Mouse (Mus musculus) heart, embryonic 13.5 days (tissue): ENCODE data around the gene Zswim9. TPM values are rescaled to one million over a fixed set of nuclear protein-coding genes. Genes with fewer than 3 reads are reported as not detected.

Experiments
- ATAC-seq: fragments of 200-750 bp; cut with Nextera tagmentation; 2 replicates; pipeline ENCODE4 v1.8.0; 2017; ENCODE audit warnings: moderate TSS enrichment; ENCODE audit not compliant: insufficient number of reproducible peaks, low FRiP score, low TSS enrichment; ENCODE audit errors: extremely low read depth
- H3K27ac ChIP-seq: fragments of 300-500 bp; sonication (generic); replicated peaks from 2 replicates; pipeline ENCODE4 v1.5.1; 2015; ENCODE audit warnings: moderate library complexity, mild to moderate bottlenecking, inconsistent platforms
- H3K27me3 ChIP-seq: fragments of 300-500 bp; sonication (generic); replicated peaks from 2 replicates; pipeline ENCODE4 v1.6.1; 2015; ENCODE audit warnings: mild to moderate bottlenecking, inconsistent platforms
- H3K36me3 ChIP-seq: fragments of 300-500 bp; sonication (generic); 2 replicates; pipeline ENCODE4 v1.6.1; 2015; ENCODE audit warnings: mild to moderate bottlenecking, inconsistent platforms
- H3K4me1 ChIP-seq: fragments of 300-500 bp; sonication (generic); 2 replicates; pipeline ENCODE4 v1.6.1; 2015; ENCODE audit warnings: inconsistent platforms
- H3K4me2 ChIP-seq: fragments of 300-500 bp; sonication (generic); 2 replicates; pipeline ENCODE4 v1.6.1; 2015; ENCODE audit warnings: inconsistent platforms, mild to moderate bottlenecking, moderate library complexity
- H3K4me3 ChIP-seq: fragments of 300-500 bp; sonication (generic); 2 replicates; pipeline ENCODE4 v1.5.1; 2015; ENCODE audit warnings: moderate library complexity, mild to moderate bottlenecking, inconsistent platforms
- H3K9ac ChIP-seq: fragments of 300-500 bp; sonication (generic); 2 replicates; pipeline ENCODE4 v1.6.1; 2015; ENCODE audit warnings: inconsistent platforms, mild to moderate bottlenecking, moderate library complexity
- H3K9me3 ChIP-seq: fragments of 300-500 bp; sonication (generic); 2 replicates; pipeline ENCODE4 v1.6.1; 2016; ENCODE audit warnings: inconsistent platforms
- WGBS: fragments of 180-500 bp; shearing (Covaris S2); methylation state at CpG from one replicate; pipeline ENCODE4 v1.1.7; 2015; ENCODE audit warnings: mixed read lengths; 5-methylcytosine and 5-hydroxymethylcytosine counted together
- polyA plus RNA-seq: library from polyadenylated mRNA; unstranded; fragments of >200 nt; fragmentation: Nextera tagmentation; extraction: Ambion mirVana; gene quantifications from 2 replicates; pipeline ENCODE4 v1.2.1, GENCODE M21; 2015

Gene Zswim9
- polyA plus RNA-seq, 1 experiment from 2014 or later: 5.9 TPM

GRCm38 (mm10) chr7:13268749-13269260 is 9.7 kb downstream of the Zswim9 start:
- ATAC-seq: no peak

GRCm38 (mm10) chr7:13264396-13264795 is 14.1 kb downstream of the Zswim9 start:
- no peak for ATAC-seq
- Histone ChIP-seq H3K9ac (no peak overlapping the region), H3K9me3 (no peaks in the 10 kb centered on the region), H3K4me3 (no peak overlapping the region), H3K36me3 (peaks cover 5% of the 10 kb centered on the region; the same call in 1 of the 2 replicates), H3K27ac (no peak overlapping the region), H3K4me1 (no peaks in the 10 kb centered on the region), H3K4me2 (no peak overlapping the region), H3K27me3 (peaks cover 15% of the 10 kb centered on the region)
- WGBS: 73% methylated on average over 2 of the region's 2 CpGs

More at GRCm38 (mm10) chr7:13268749-13269260, 9.7 kb downstream of the Zswim9 start:
- H3K27ac ChIP-seq: no peak overlapping the region
- no peak overlapping the region for H3K4me3 ChIP-seq
- H3K36me3 ChIP-seq: peaks cover 16% of the 10 kb centered on the region
- H3K9me3 ChIP-seq: no peaks in the 10 kb centered on the region
- H3K27me3 ChIP-seq: no peaks in the 10 kb centered on the region
- H3K9ac ChIP-seq: no peak overlapping the region
- H3K4me1 ChIP-seq: peaks cover 2% of the 10 kb centered on the region; the same call in 1 of the 2 replicates
- no peak overlapping the region for H3K4me2 ChIP-seq
- WGBS: 78% methylated on average over 4 of the region's 4 CpGs

GRCm38 (mm10) chr7:13263851-13264250 is 14.7 kb downstream of the Zswim9 start:
- no peak overlapping the region for H3K4me2 ChIP-seq
- H3K4me3 ChIP-seq: no peak overlapping the region
- H3K4me1 ChIP-seq: no peaks in the 10 kb centered on the region
- no peak overlapping the region for H3K27ac ChIP-seq
- peaks cover 15% of the 10 kb centered on the region for H3K27me3 ChIP-seq
- H3K9me3 ChIP-seq: no peaks in the 10 kb centered on the region
- peaks cover under 1% of the 10 kb centered on the region; the same call in 1 of the 2 replicates for H3K36me3 ChIP-seq
- H3K9ac ChIP-seq: no peak overlapping the region
- no peak for ATAC-seq
- 79% methylated on average over 5 of the region's 5 CpGs for WGBS

- no peaks in the 10 kb centered on the region for H3K4me1 ChIP-seq
- H3K4me3 ChIP-seq: no peak overlapping the region
- no peaks in the 10 kb centered on the region for H3K36me3 ChIP-seq
- peak overlapping the region; percentile 25; the same call in 1 of the 2 replicates for H3K4me2 ChIP-seq
- H3K9me3 ChIP-seq: no peaks in the 10 kb centered on the region
- H3K27ac ChIP-seq: no peak overlapping the region
- 34% methylated on average over 50 of the region's 50 CpGs for WGBS
- no peak overlapping the region for H3K9ac ChIP-seq
- H3K27me3 ChIP-seq: peaks cover 15% of the 10 kb centered on the region
- ATAC-seq: no peak
These were observed 17.5 kb downstream of the Zswim9 start for GRCm38 (mm10) chr7:13260746-13261700.

GRCm38 (mm10) chr7:13212720-13213119 is 65.8 kb downstream of the Zswim9 start, which contains the start of gene Vmn1r89:
TSS of gene Vmn1r89 (plus strand) at chr7:13213020.
- no peak within 1 kb of the TSS for H3K4me3 ChIP-seq
- no peaks in the 10 kb centered on the region for H3K9me3 ChIP-seq
- no peaks in the 10 kb centered on the region for H3K4me1 ChIP-seq
- no peak within 1 kb of the TSS for H3K4me2 ChIP-seq
- H3K9ac ChIP-seq: no peak within 1 kb of the TSS
- ATAC-seq: no peak
- no peak within 1 kb of the TSS for H3K27ac ChIP-seq
- H3K36me3 ChIP-seq: no peaks in the 10 kb centered on the region
- no peaks in the 10 kb centered on the region for H3K27me3 ChIP-seq

Other genes with a start within 250 kb of the Zswim9 start
- gene Chmp2a, start 243.9 kb downstream of the Zswim9 start, polyA plus RNA-seq: 126 and 138 TPM in 2 replicates
- 82.3 and 93.6 TPM in 2 replicates for gene Ube2m, start 240.4 kb downstream of the Zswim9 start, polyA plus RNA-seq
- gene Mzf1, start 224.0 kb downstream of the Zswim9 start, polyA plus RNA-seq: 1.7 and 1.9 TPM in 2 replicates
- not detected in 2 replicates for gene Vmn1r85, start 183.5 kb downstream of the Zswim9 start, polyA plus RNA-seq
- not detected in 2 replicates for gene Vmn1r86, start 158.8 kb downstream of the Zswim9 start, polyA plus RNA-seq
- gene Vmn1r87, start 138.6 kb downstream of the Zswim9 start, polyA plus RNA-seq: not detected in 2 replicates
- not detected in 2 replicates for gene Vmn1r88, start 119.2 kb downstream of the Zswim9 start, polyA plus RNA-seq
- not detected in 2 replicates for gene Vmn1r89, start 65.7 kb downstream of the Zswim9 start, polyA plus RNA-seq
- gene Lig1, start 1.4 kb downstream of the Zswim9 start, polyA plus RNA-seq: 62.2 and 67.7 TPM in 2 replicates
- 0.51 and 0.65 TPM in 2 replicates for gene Pla2g4c, start 45.9 kb upstream of the Zswim9 start, polyA plus RNA-seq
- gene Cabp5, start 119.4 kb upstream of the Zswim9 start, polyA plus RNA-seq: not detected in 2 replicates
- gene Bsph1, start 172.1 kb upstream of the Zswim9 start, polyA plus RNA-seq: not detected in 2 replicates